Mouse (Mus musculus) testis, adult 2 months (tissue): Measurements from ENCODE around the gene St7l.

ENCODE experiments used
- CTCF ChIP-seq: fragments of 200-500 bp; IDR thresholded peaks from 2 replicates; pipeline ENCODE4 v1.5.1; 2012; ENCODE audit warnings: low read depth, mild to moderate bottlenecking, inconsistent platforms, low read length, moderate library complexity; ENCODE audit not compliant: control insufficient read depth, insufficient read depth, insufficient replicate concordance
- POLR2A ChIP-seq: fragments of 200-500 bp; IDR thresholded peaks from 2 replicates; pipeline ENCODE4 v1.6.1; 2012; ENCODE audit warnings: low read depth, mild to moderate bottlenecking, inconsistent platforms, low read length, moderate library complexity; ENCODE audit not compliant: control insufficient read depth

DNA sequence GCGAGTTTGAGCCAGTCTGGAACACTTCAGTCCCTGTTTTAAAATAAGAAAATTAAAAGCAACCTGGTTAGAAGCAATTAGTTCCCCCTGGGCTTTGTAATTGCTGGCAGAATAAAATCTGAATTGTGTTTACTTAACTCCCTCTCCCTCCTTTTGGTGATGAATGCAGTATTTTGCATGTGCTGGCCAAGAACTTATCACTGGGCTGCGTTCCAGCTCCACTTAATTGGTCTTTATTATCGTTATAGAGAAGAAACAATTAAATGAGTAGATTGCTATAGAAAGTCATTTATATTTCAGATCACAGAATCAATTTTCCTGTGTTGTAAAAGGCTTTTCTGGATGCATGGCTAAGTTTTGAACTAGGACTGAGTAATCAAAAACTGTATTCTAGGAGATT lies 32.3 kb downstream of the St7l start:
- TF ChIP-seq CTCF (no peak), POLR2A (no peak)
